ENCODE assay signal across 9 mouse cellular contexts in genomic region chr3:99254559-99255151, GRCm38 (mm10). TPM values are rescaled to one million over a fixed set of nuclear protein-coding genes. Genes with fewer than 3 reads are reported as not detected.
DNase-seq lines count a peak whose midpoint lies in the region; ATAC-seq lines count a peak whose summit lies in the region.
"Had no signal": no experiment of that assay in that cellular context is flagged by ENCODE, and none has a peak within 500 bp of the region (broad histone marks: within the 10 kb centered on the region; RNA-seq: fewer than 3 reads in every experiment).

No protein-coding gene starts in this region.

- H3K36me3 ChIP-seq in liver, embryonic 11.5 days (ENCODE audit: control insufficient read depth, insufficient read depth, low read length), result no peaks in the 10 kb centered on the region
- no peaks in the 10 kb centered on the region for H3K36me3 ChIP-seq in liver, embryonic 12.5 days
- H3K36me3 ChIP-seq in midbrain, embryonic 14.5 days (ENCODE audit: control insufficient read depth, insufficient read depth, low read length), result no peaks in the 10 kb centered on the region

- intact Hi-C loops in left cerebral cortex, postnatal 14 days (cut with DNase I), result no loop called here

- DNase-seq in liver, embryonic 11.5 days (ENCODE audit: low spot score), result peak; percentile 43
- DNase-seq in gastrocnemius, postnatal 10 days, result peak; percentile 55
- peak; percentile 56 for DNase-seq in midbrain, embryonic 14.5 days
- DNase-seq in left cerebral cortex, postnatal 14 days (ENCODE audit: low spot score in 2 of 2), result no peak
- no peak for DNase-seq in thymus, postnatal 14 days
- no peak for DNase-seq in right cerebral cortex, postnatal 10 days (ENCODE audit: low spot score in 2 of 2)

- 3% methylated on average over 15 of the region's 15 CpGs for WGBS in liver, embryonic 11.5 days
- WGBS in liver, embryonic 12.5 days (ENCODE audit: insufficient replicate concordance), result 5% methylated on average over 15 of the region's 15 CpGs
- WGBS in midbrain, embryonic 14.5 days, result under 1% methylated on average over 15 of the region's 15 CpGs

- peaks cover 3% of the 10 kb centered on the region for H3K4me1 ChIP-seq in liver, embryonic 11.5 days (replicated peaks; ENCODE audit: control insufficient read depth, insufficient read depth, low read length)
- peaks cover 8% of the 10 kb centered on the region; the same call in 1 of the 2 replicates for H3K4me1 ChIP-seq in liver, embryonic 12.5 days
- H3K4me1 ChIP-seq in brown adipose tissue, adult 24 weeks (ENCODE audit: control insufficient read depth, insufficient read depth, insufficient read length, low read length), result no peaks in the 10 kb centered on the region
- H3K4me1 ChIP-seq in midbrain, embryonic 14.5 days (ENCODE audit: control insufficient read depth, insufficient read depth, low read length), result 0 out of 2 replicates have a peak, but pooled peaks cover 8% of the 10 kb centered on the region

- peaks cover 99% of the 10 kb centered on the region for H3K27me3 ChIP-seq in liver, embryonic 11.5 days (replicated peaks; ENCODE audit: control insufficient read depth, insufficient read depth, low read length)
- peaks cover 99% of the 10 kb centered on the region for H3K27me3 ChIP-seq in liver, embryonic 12.5 days (replicated peaks)
- H3K27me3 ChIP-seq in midbrain, embryonic 14.5 days (ENCODE audit: control insufficient read depth, insufficient read depth, low read length), result peaks cover 97% of the 10 kb centered on the region

- H3K27ac ChIP-seq in liver, embryonic 11.5 days (ENCODE audit: low read depth, low read length), result no peak overlapping the region
- no peak overlapping the region for H3K27ac ChIP-seq in liver, embryonic 12.5 days
- H3K27ac ChIP-seq in brown adipose tissue, adult 24 weeks (replicated peaks; ENCODE audit: low read depth, low read length), result 0 out of 2 replicates have a peak overlapping the region, but pooled peaks have one; percentile 24
- no peak overlapping the region for H3K27ac ChIP-seq in midbrain, embryonic 14.5 days (replicated peaks; ENCODE audit: low read depth, low read length)

- H3K4me2 ChIP-seq in liver, embryonic 11.5 days, result no peak overlapping the region
- H3K4me2 ChIP-seq in liver, embryonic 12.5 days, result no peak overlapping the region
- no peak overlapping the region for H3K4me2 ChIP-seq in midbrain, embryonic 14.5 days (ENCODE audit: low read length)

- H3K4me3 ChIP-seq in liver, embryonic 11.5 days (ENCODE audit: low read depth, low read length), result no peak overlapping the region; the same call in 1 of the 2 replicates
- no peak overlapping the region for H3K4me3 ChIP-seq in liver, embryonic 12.5 days
- peak overlapping the region; percentile 60 for H3K4me3 ChIP-seq in brown adipose tissue, adult 24 weeks (ENCODE audit: insufficient read depth, low read depth, low read length)
- peak overlapping the region; percentile 2; the same call in 1 of the 2 replicates for H3K4me3 ChIP-seq in midbrain, embryonic 14.5 days (replicated peaks; ENCODE audit: low read depth, low read length)

- no peak for ATAC-seq in liver, embryonic 11.5 days (replicated peaks; ENCODE audit: low FRiP score)
- ATAC-seq in liver, embryonic 12.5 days, result no peak
- ATAC-seq in midbrain, embryonic 14.5 days (ENCODE audit: low FRiP score, low TSS enrichment), result no peak

- no peak overlapping the region for H3K9ac ChIP-seq in liver, embryonic 11.5 days (ENCODE audit: low read depth, low read length)
- H3K9ac ChIP-seq in liver, embryonic 12.5 days, result no peak overlapping the region
- H3K9ac ChIP-seq in midbrain, embryonic 14.5 days (replicated peaks; ENCODE audit: low read length), result no peak overlapping the region

- no peaks in the 10 kb centered on the region for H3K9me3 ChIP-seq in liver, embryonic 11.5 days (ENCODE audit: control insufficient read depth, low read length)
- H3K9me3 ChIP-seq in liver, embryonic 12.5 days (replicated peaks), result no peaks in the 10 kb centered on the region
- H3K9me3 ChIP-seq in midbrain, embryonic 14.5 days (ENCODE audit: control insufficient read depth, low read length), result no peaks in the 10 kb centered on the region

RNA-seq across cellular contexts. Expression of gene Tbx15, which starts 14.5 kb away (rescaled TPM):
- polyA plus RNA-seq in liver, embryonic 11.5 days (2014; fragmentation: Nextera tagmentation; extraction: Ambion mirVana), result 0.29 and 0.45 TPM in 2 replicates
- polyA plus RNA-seq in liver, embryonic 12.5 days (2016; fragmentation: Nextera tagmentation; extraction: Ambion mirVana), result 0.14 TPM in 1 of 2 replicates, not detected in the other
- 3.3 and 4.1 TPM in 2 replicates for polyA plus RNA-seq in brown adipose tissue, adult 24 weeks (2012; ENCODE audit: insufficient read depth, insufficient read length, missing spikeins)
- total RNA-seq in gastrocnemius, postnatal 10 days (2021), result 100 to 1,000 TPM; 102 to 118 TPM
- polyA plus RNA-seq in midbrain, embryonic 14.5 days (2014; fragmentation: Nextera tagmentation; extraction: Ambion mirVana), result 0.13 and 0.92 TPM in 2 replicates
- 1 to 10 TPM; 1.4 to 1.5 TPM for total RNA-seq in left cerebral cortex, postnatal 14 days (2021)
- polyA plus RNA-seq: spleen, adult 2 months had no signal

Comparison
In these comparisons a context has a peak if more than half of its experiments do, and no peak if none do; other contexts are left out.
1. DNase-seq: peak in liver, embryonic 11.5 days (single experiment), gastrocnemius, postnatal 10 days (single experiment) and midbrain, embryonic 14.5 days (single experiment); none in left cerebral cortex, postnatal 14 days (0 of 2), thymus, postnatal 14 days (single experiment) and right cerebral cortex, postnatal 10 days (0 of 2).
2. H3K4me3 ChIP-seq: peak in brown adipose tissue, adult 24 weeks (single experiment) and midbrain, embryonic 14.5 days (single experiment); none in liver, embryonic 11.5 days (single experiment) and liver, embryonic 12.5 days (single experiment).